Mouse (Mus musculus) telencephalon, adult 2 months (tissue): ENCODE results near the gene Cbx6.
"Not testable (repeated sequence)": the region's sequence is repeated elsewhere in the genome, so short reads cannot be mapped to it uniquely, and the experiment has no call there.

Experiments used
- DNase-seq: peaks from one replicate; pipeline ENCODE4 v3.0.0-alpha.2; 2011; ENCODE audit warnings: low read depth, low spot score

Cbx6 gene

GRCm38 (mm10) chr15:79830388-79830787 is 4.1 kb downstream of the Cbx6 start:
- DNase-seq, result no peak

GRCm38 (mm10) chr15:79829431-79829830 is 5.1 kb downstream of the Cbx6 start:
- no peak for DNase-seq

- DNase-seq, result no peak
Measured at GRCm38 (mm10) chr15:79828366-79829035, 6.0 kb downstream of the Cbx6 start.

GRCm38 (mm10) chr15:79827778-79828210 is 6.7 kb downstream of the Cbx6 start:
- DNase-seq, result no peak

GRCm38 (mm10) chr15:79827061-79827777 is 7.3 kb downstream of the Cbx6 start:
- DNase-seq, result no peak

- no peak for DNase-seq
Measured at GRCm38 (mm10) chr15:79826221-79826935, 8.1 kb downstream of the Cbx6 start.

- no peak for DNase-seq
Measured at GRCm38 (mm10) chr15:79825146-79825825, 9.2 kb downstream of the Cbx6 start.

GRCm38 (mm10) chr15:79823588-79824280 is 10.8 kb downstream of the Cbx6 start:
- DNase-seq, result no peak

- no peak for DNase-seq
Measured at GRCm38 (mm10) chr15:79822265-79823199, 12.0 kb downstream of the Cbx6 start.

GRCm38 (mm10) chr15:79818325-79818724 is 16.2 kb downstream of the Cbx6 start:
- no peak for DNase-seq

- no peak for DNase-seq
Measured at GRCm38 (mm10) chr15:79813666-79814258, 20.7 kb downstream of the Cbx6 start.

GRCm38 (mm10) chr15:79812840-79813239 is 21.6 kb downstream of the Cbx6 start:
- DNase-seq, result not testable (repeated sequence)

GRCm38 (mm10) chr15:79810997-79811396 is 23.5 kb downstream of the Cbx6 start:
- no peak for DNase-seq

GRCm38 (mm10) chr15:79810061-79810460 is 24.4 kb downstream of the Cbx6 start:
- no peak for DNase-seq

GRCm38 (mm10) chr15:79808658-79809057 is 25.8 kb downstream of the Cbx6 start:
- no peak for DNase-seq

GRCm38 (mm10) chr15:79808114-79808513 is 26.4 kb downstream of the Cbx6 start:
- DNase-seq, result no peak

GRCm38 (mm10) chr15:79807050-79807449 is 27.4 kb downstream of the Cbx6 start:
- DNase-seq, result no peak

GRCm38 (mm10) chr15:79805246-79805645 is 29.2 kb downstream of the Cbx6 start:
- no peak for DNase-seq

GRCm38 (mm10) chr15:79804352-79805071 is 30.0 kb downstream of the Cbx6 start, which contains the start of gene Nptxr:
TSS of gene Nptxr (minus strand) at chr15:79804766.
- no peak for DNase-seq
